Mouse (Mus musculus): ENCODE results near the gene Proz. TPM values are rescaled to one million over a fixed set of nuclear protein-coding genes. Genes with fewer than 3 reads are reported as not detected.

Proz gene
- total and polyA plus RNA-seq, 3 experiments, result 0.12 to 0.54 TPM; not detected in 1

- H3K4me3 ChIP-seq (ENCODE audit: control insufficient read depth in 1 of 2, insufficient read depth in 1 of 2, low read depth in 2 of 2, low read length in 2 of 2), result no peak overlapping the region
- H3K4me1 ChIP-seq (ENCODE audit: control insufficient read depth in 1 of 2, insufficient read depth in 2 of 2, low read length in 2 of 2), result peaks cover 18 to 28% of the 10 kb centered on the region in 2 experiments
- H3K36me3 ChIP-seq (ENCODE audit: control insufficient read depth in 1 of 2, insufficient read depth in 2 of 2, low read length in 2 of 2), result peaks cover 14 to 29% of the 10 kb centered on the region in 2 experiments
- H3K27ac ChIP-seq (ENCODE audit: control insufficient read depth, low read depth, low read length), result no peak overlapping the region
- DNase-seq (ENCODE audit: low read depth, low spot score), result no peak
- no peaks in the 10 kb centered on the region for H3K27me3 ChIP-seq (ENCODE audit: control insufficient read depth in 1 of 2, insufficient read depth in 2 of 2, low read length in 2 of 2)
- TF ChIP-seq EP300 (IDR thresholded peaks at IDR 0.05; ENCODE audit: low read depth in 1 of 2, low read length in 2 of 2) (0 out of 4 replicates have a peak, but pooled peaks of 1 of the 2 experiments have one; percentile 6), CTCF (IDR thresholded peaks at IDR 0.05 in 2 of 3, conservative IDR thresholded peaks at IDR 0.05 in 1 of 3; ENCODE audit: control insufficient read depth in 1 of 3, insufficient read depth in 1 of 3, low read depth in 2 of 3, low read length in 3 of 3, poor library complexity in 1 of 3, severe bottlenecking in 1 of 3) (no peak)
- H3K9me3 ChIP-seq (replicated peaks; ENCODE audit: insufficient read depth, low read length), result no peaks in the 10 kb centered on the region
- peaks cover 69% of the 10 kb centered on the region for H3K79me2 ChIP-seq (ENCODE audit: control insufficient read depth, insufficient read depth, low read length, poor library complexity)
- H3K9ac ChIP-seq (ENCODE audit: control insufficient read depth, low read depth, low read length, poor library complexity, severe bottlenecking), result no peak overlapping the region
These were observed 48.8 kb downstream of the Proz start for GRCm38 (mm10) chr8:13109416-13109960.

GRCm38 (mm10) chr8:13111917-13112316 lies 51.2 kb downstream of the Proz start:
- peaks cover 18 to 23% of the 10 kb centered on the region in 2 experiments for H3K4me1 ChIP-seq (ENCODE audit: control insufficient read depth in 1 of 2, insufficient read depth in 2 of 2, low read length in 2 of 2)
- H3K4me3 ChIP-seq (ENCODE audit: control insufficient read depth in 1 of 2, insufficient read depth in 1 of 2, low read depth in 2 of 2, low read length in 2 of 2), result no peak overlapping the region
- no peak for DNase-seq (ENCODE audit: low read depth, low spot score)
- no peaks in the 10 kb centered on the region for H3K9me3 ChIP-seq (replicated peaks; ENCODE audit: insufficient read depth, low read length)
- H3K27ac ChIP-seq (ENCODE audit: control insufficient read depth, low read depth, low read length), result no peak overlapping the region
- no peak overlapping the region for H3K9ac ChIP-seq (ENCODE audit: control insufficient read depth, low read depth, low read length, poor library complexity, severe bottlenecking)
- no peak for TF ChIP-seq USF2 (IDR thresholded peaks at IDR 0.05; ENCODE audit: borderline replicate concordance in 1 of 2, insufficient read depth in 1 of 2, low read depth in 1 of 2, low read length in 2 of 2)
- H3K36me3 ChIP-seq (ENCODE audit: control insufficient read depth in 1 of 2, insufficient read depth in 2 of 2, low read length in 2 of 2), result peaks cover 14 to 28% of the 10 kb centered on the region in 2 experiments
- H3K27me3 ChIP-seq (ENCODE audit: control insufficient read depth in 1 of 2, insufficient read depth in 2 of 2, low read length in 2 of 2), result no peaks in the 10 kb centered on the region
- peaks cover 50% of the 10 kb centered on the region for H3K79me2 ChIP-seq (ENCODE audit: control insufficient read depth, insufficient read depth, low read length, poor library complexity)

- H3K27ac ChIP-seq (ENCODE audit: control insufficient read depth, low read depth, low read length), result no peak overlapping the region
- no peaks in the 10 kb centered on the region for H3K9me3 ChIP-seq (replicated peaks; ENCODE audit: insufficient read depth, low read length)
- no peak overlapping the region for H3K4me3 ChIP-seq (ENCODE audit: control insufficient read depth in 1 of 2, insufficient read depth in 1 of 2, low read depth in 2 of 2, low read length in 2 of 2)
- peaks cover 10 to 13% of the 10 kb centered on the region in 2 experiments for H3K4me1 ChIP-seq (ENCODE audit: control insufficient read depth in 1 of 2, insufficient read depth in 2 of 2, low read length in 2 of 2)
- no peaks in the 10 kb centered on the region for H3K27me3 ChIP-seq (ENCODE audit: control insufficient read depth in 1 of 2, insufficient read depth in 2 of 2, low read length in 2 of 2)
- TF ChIP-seq NELFE (IDR thresholded peaks at IDR 0.05; ENCODE audit: low read depth, low read length) (no peak), TBP (IDR thresholded peaks at IDR 0.05; ENCODE audit: low read depth, low read length) (no peak), CTCF (IDR thresholded peaks at IDR 0.05 in 2 of 3, conservative IDR thresholded peaks at IDR 0.05 in 1 of 3; ENCODE audit: control insufficient read depth in 1 of 3, insufficient read depth in 1 of 3, low read depth in 2 of 3, low read length in 3 of 3, poor library complexity in 1 of 3, severe bottlenecking in 1 of 3) (no peak), CHD2 (IDR thresholded peaks at IDR 0.05; ENCODE audit: low read length) (no peak)
- no peak overlapping the region for H3K9ac ChIP-seq (ENCODE audit: control insufficient read depth, low read depth, low read length, poor library complexity, severe bottlenecking)
- peaks cover 39% of the 10 kb centered on the region for H3K79me2 ChIP-seq (ENCODE audit: control insufficient read depth, insufficient read depth, low read length, poor library complexity)
- no peak for DNase-seq (ENCODE audit: low read depth, low spot score)
- H3K36me3 ChIP-seq (ENCODE audit: control insufficient read depth in 1 of 2, insufficient read depth in 2 of 2, low read length in 2 of 2), result peaks cover 14 to 15% of the 10 kb centered on the region in 2 experiments
These were observed 52.5 kb downstream of the Proz start for GRCm38 (mm10) chr8:13113232-13113631.

- H3K4me1 ChIP-seq (ENCODE audit: control insufficient read depth in 1 of 2, insufficient read depth in 2 of 2, low read length in 2 of 2), result peaks cover 16 to 26% of the 10 kb centered on the region in 2 experiments
- H3K9me3 ChIP-seq (replicated peaks; ENCODE audit: insufficient read depth, low read length), result no peaks in the 10 kb centered on the region
- H3K79me2 ChIP-seq (ENCODE audit: control insufficient read depth, insufficient read depth, low read length, poor library complexity), result peaks cover 7% of the 10 kb centered on the region
These were observed 56.4 kb downstream of the Proz start for GRCm38 (mm10) chr8:13117096-13117495.

More at GRCm38 (mm10) chr8:13117096-13117495, 56.4 kb downstream of the Proz start:
- no peak overlapping the region for H3K27ac ChIP-seq (ENCODE audit: control insufficient read depth, low read depth, low read length)
- no peak overlapping the region for H3K9ac ChIP-seq (ENCODE audit: control insufficient read depth, low read depth, low read length, poor library complexity, severe bottlenecking)
- H3K4me3 ChIP-seq (ENCODE audit: control insufficient read depth in 1 of 2, insufficient read depth in 1 of 2, low read depth in 2 of 2, low read length in 2 of 2), result no peak overlapping the region
- no peaks in the 10 kb centered on the region for H3K27me3 ChIP-seq (ENCODE audit: control insufficient read depth in 1 of 2, insufficient read depth in 2 of 2, low read length in 2 of 2)
- no peak for DNase-seq (ENCODE audit: low read depth, low spot score)
- TF ChIP-seq ELF1 (IDR thresholded peaks at IDR 0.05; ENCODE audit: low read depth, low read length) (no peak), CTCF (IDR thresholded peaks at IDR 0.05 in 2 of 3, conservative IDR thresholded peaks at IDR 0.05 in 1 of 3; ENCODE audit: control insufficient read depth in 1 of 3, insufficient read depth in 1 of 3, low read depth in 2 of 3, low read length in 3 of 3, poor library complexity in 1 of 3, severe bottlenecking in 1 of 3) (no peak), GABPA (IDR thresholded peaks at IDR 0.05; ENCODE audit: low read depth, low read length) (no peak), MAX (IDR thresholded peaks at IDR 0.05; ENCODE audit: low read length) (no peak), CHD1 (IDR thresholded peaks at IDR 0.05; ENCODE audit: low read depth, low read length) (no peak), MYB (IDR thresholded peaks at IDR 0.05; ENCODE audit: low read depth, low read length) (no peak), JUND (IDR thresholded peaks at IDR 0.05; ENCODE audit: low read depth, low read length) (no peak), GATA1 (IDR thresholded peaks at IDR 0.05; ENCODE audit: low read depth, low read length) (no peak), SMC3 (IDR thresholded peaks at IDR 0.05; ENCODE audit: low read depth, low read length) (no peak), MAFK (IDR thresholded peaks at IDR 0.05; ENCODE audit: borderline replicate concordance, low read depth, low read length) (no peak), UBTF (IDR thresholded peaks at IDR 0.05; ENCODE audit: borderline replicate concordance, insufficient read depth, low read depth, low read length) (no peak), MXI1 (IDR thresholded peaks at IDR 0.05; ENCODE audit: low read depth, low read length) (no peak), USF1 (IDR thresholded peaks at IDR 0.05; ENCODE audit: low read depth, low read length) (no peak), SIN3A (IDR thresholded peaks at IDR 0.05; ENCODE audit: low read length) (no peak)
- H3K36me3 ChIP-seq (ENCODE audit: control insufficient read depth in 1 of 2, insufficient read depth in 2 of 2, low read length in 2 of 2), result peaks cover 6 to 23% of the 10 kb centered on the region in 2 experiments

Data from MEL (cell line).